Mouse (Mus musculus) kidney, postnatal 25 days (tissue): ENCODE measurements around the gene Akain1.
A peak's percentile ranks its signal among the peaks of the same experiment; 100 is the strongest.

Experiments used
- DNase-seq, 2 experiments: peaks; one replicate each; pipeline ENCODE4 v3.0.0; 2021; ENCODE audit warnings: mixed read lengths in 2 of 2

The Akain1 gene

GRCm38 (mm10) chr17:69438990-69439491 is at the start of gene Akain1:
TSS of gene Akain1 (plus strand) at chr17:69439326.
- DNase-seq, result peak; percentile 71 to 85

GRCm38 (mm10) chr17:69396147-69397033 is 42.7 kb upstream of the Akain1 start:
- peak; percentile 46 to 55 for DNase-seq

- DNase-seq, result no peak
These were observed 42.0 kb upstream of the Akain1 start for GRCm38 (mm10) chr17:69397163-69397562.

- no peak for DNase-seq
These were observed 41.0 kb upstream of the Akain1 start for GRCm38 (mm10) chr17:69398092-69398491.

- no peak for DNase-seq
These were observed 38.0 kb upstream of the Akain1 start for GRCm38 (mm10) chr17:69401146-69401545.

GRCm38 (mm10) chr17:69416163-69416562 is 23.0 kb upstream of the Akain1 start:
- no peak for DNase-seq

- peak; percentile 96 for DNase-seq
These were observed 22.0 kb upstream of the Akain1 start for GRCm38 (mm10) chr17:69416920-69417661.

GRCm38 (mm10) chr17:69417724-69418373 is 21.3 kb upstream of the Akain1 start:
- DNase-seq, result no peak

GRCm38 (mm10) chr17:69421592-69421991 is 17.5 kb upstream of the Akain1 start:
- DNase-seq, result no peak

- no peak for DNase-seq
These were observed 1.3 kb upstream of the Akain1 start for GRCm38 (mm10) chr17:69437836-69438235.

- DNase-seq, result no peak
These were observed 640 bp upstream of the Akain1 start for GRCm38 (mm10) chr17:69438486-69438885.

GRCm38 (mm10) chr17:69439571-69440480 is 700 bp downstream of the Akain1 start:
- peak; percentile 2 to 41 for DNase-seq

GRCm38 (mm10) chr17:69441041-69441440 is 1.9 kb downstream of the Akain1 start:
- no peak for DNase-seq

- DNase-seq, result no peak
These were observed 9.6 kb downstream of the Akain1 start for GRCm38 (mm10) chr17:69448679-69449078.

- DNase-seq, result no peak
These were observed 22.6 kb downstream of the Akain1 start for GRCm38 (mm10) chr17:69461680-69462079.

GRCm38 (mm10) chr17:69463037-69463436 is 23.9 kb downstream of the Akain1 start:
- DNase-seq, result no peak

- DNase-seq, result no peak
These were observed 32.0 kb downstream of the Akain1 start for GRCm38 (mm10) chr17:69471171-69471570.

- no peak for DNase-seq
These were observed 33.3 kb downstream of the Akain1 start for GRCm38 (mm10) chr17:69472401-69472800.

- no peak for DNase-seq
These were observed 35.0 kb downstream of the Akain1 start for GRCm38 (mm10) chr17:69474084-69474483.

GRCm38 (mm10) chr17:69475423-69475822 is 36.3 kb downstream of the Akain1 start:
- peak; percentile 56 to 58 for DNase-seq

- no peak for DNase-seq
These were observed 38.4 kb downstream of the Akain1 start for GRCm38 (mm10) chr17:69477526-69477925.

GRCm38 (mm10) chr17:69479261-69479660 is 40.1 kb downstream of the Akain1 start:
- no peak for DNase-seq
